In the genomic region with DNA sequence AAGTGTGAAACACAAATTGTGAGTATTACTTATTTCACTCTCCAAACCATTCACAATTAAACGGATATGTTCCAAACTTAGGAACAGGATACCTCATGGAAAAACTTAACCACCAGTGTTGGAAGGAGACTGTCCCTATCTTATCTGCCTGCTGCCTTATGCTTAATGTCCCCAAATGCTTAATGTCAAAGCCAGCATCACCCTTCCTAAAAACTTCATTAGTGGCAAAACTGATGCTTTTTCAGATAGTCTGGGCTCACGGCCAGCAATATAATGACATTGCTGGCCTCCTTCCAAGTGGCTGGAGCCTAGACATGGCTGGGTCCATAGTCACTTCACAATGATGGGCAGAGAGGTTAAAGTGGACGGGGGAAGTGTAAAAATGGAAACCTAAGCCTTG, we compare ENCODE assay signal across 9 mouse cellular contexts. TPM values are rescaled to one million over a fixed set of nuclear protein-coding genes. Genes with fewer than 3 reads are reported as not detected.
DNase-seq lines count a peak whose midpoint lies in the region; ATAC-seq lines count a peak whose summit lies in the region.
"Had no signal": no experiment of that assay in that cellular context is flagged by ENCODE, and none has a peak within 500 bp of the region (broad histone marks: within the 10 kb centered on the region; RNA-seq: fewer than 3 reads in every experiment).

No protein-coding gene starts in this region.

- peaks cover 8% of the 10 kb centered on the region; the same call in 1 of the 2 replicates for H3K4me1 ChIP-seq in heart, embryonic 11.5 days (ENCODE audit: control insufficient read depth, insufficient read depth, low read length)

- H3K4me2 ChIP-seq in heart, embryonic 11.5 days, result no peak overlapping the region
- H3K4me2 ChIP-seq: neural tube, embryonic 13.5 days had no signal

- no peaks in the 10 kb centered on the region for H3K27me3 ChIP-seq in heart, embryonic 11.5 days (ENCODE audit: control insufficient read depth, insufficient read depth, low read length)
- H3K27me3 ChIP-seq: neural tube, embryonic 13.5 days had no signal

- 23% methylated on average over 3 of the region's 3 CpGs for WGBS in heart, embryonic 11.5 days (ENCODE audit: insufficient replicate concordance)

- no peak overlapping the region for H3K9ac ChIP-seq in heart, embryonic 11.5 days (ENCODE audit: low read depth, low read length)
- H3K9ac ChIP-seq: neural tube, embryonic 13.5 days had no signal

- H3K27ac ChIP-seq in heart, embryonic 11.5 days (ENCODE audit: low read depth, low read length), result peak overlapping the region; percentile 85
- H3K27ac ChIP-seq: neural tube, embryonic 13.5 days had no signal

- peak; percentile 81 for ATAC-seq in heart, embryonic 11.5 days (replicated peaks; ENCODE audit: insufficient number of reproducible peaks, low FRiP score, low TSS enrichment)

- no peaks in the 10 kb centered on the region for H3K9me3 ChIP-seq in heart, embryonic 11.5 days (replicated peaks; ENCODE audit: control insufficient read depth, low read length)
- H3K9me3 ChIP-seq: neural tube, embryonic 13.5 days had no signal

- no peak overlapping the region for H3K4me3 ChIP-seq in heart, embryonic 11.5 days (ENCODE audit: low read depth, low read length)
- H3K4me3 ChIP-seq: neural tube, embryonic 13.5 days had no signal

- H3K36me3 ChIP-seq in heart, embryonic 11.5 days (ENCODE audit: control insufficient read depth, insufficient read depth, low read length), result no peaks in the 10 kb centered on the region

- DNase-seq in adrenal gland, adult (ENCODE audit: inconsistent age in 2 of 2, low spot score in 1 of 2), result peak; percentile 27 to 77
- no peak for DNase-seq in adrenal gland, adult 8-10 months
- DNase-seq in adrenal gland, postnatal 10 days, result peak; percentile 76
- peak; percentile 69 for DNase-seq in kidney, postnatal 14 days
- DNase-seq in B cell, adult 2 months, result no peak
- DNase-seq in thymus, postnatal 25 days, result no peak
- no peak for DNase-seq in left cerebral cortex, adult 18-20 months (ENCODE audit: low spot score in 2 of 2)

RNA-seq across cellular contexts. Expression of gene Nemp2, which starts 46.1 kb away (rescaled TPM):
- 1 to 10 TPM; 3.2 to 5.9 (median 4.9) TPM for total RNA-seq in adrenal gland, adult 8-10 months (2022)
- total RNA-seq in adrenal gland, postnatal 10 days (2021), result 1 to 10 TPM; 3.1 to 5.4 TPM
- 8.2 and 8.5 TPM in 2 replicates for polyA plus RNA-seq in heart, embryonic 11.5 days (2014; fragmentation: Nextera tagmentation; extraction: Ambion mirVana)
- total RNA-seq in left cerebral cortex, adult 18-20 months (2021), result 1 to 10 TPM; 3.5 to 3.9 TPM

RNA-seq across cellular contexts. Expression of gene Mfsd6, which starts 50.6 kb away (rescaled TPM):
- total RNA-seq in adrenal gland, adult 8-10 months (2022), result 10 to 100 TPM; 20.3 to 26.7 (median 23.4) TPM
- total RNA-seq in adrenal gland, postnatal 10 days (2021), result 10 to 100 TPM; 14.0 to 16.4 TPM
- polyA plus RNA-seq in heart, embryonic 11.5 days (2014; fragmentation: Nextera tagmentation; extraction: Ambion mirVana), result 2.3 and 4.8 TPM in 2 replicates
- 10 to 100 TPM; 83.3 to 84.2 TPM for total RNA-seq in left cerebral cortex, adult 18-20 months (2021)

Comparison
In these comparisons a context has a peak if more than half of its experiments do, and no peak if none do; other contexts are left out.
1. DNase-seq: peak in adrenal gland, adult (2 of 2), adrenal gland, postnatal 10 days (single experiment) and kidney, postnatal 14 days (single experiment); none in adrenal gland, adult 8-10 months (single experiment), B cell, adult 2 months (0 of 2), thymus, postnatal 25 days (single experiment) and left cerebral cortex, adult 18-20 months (0 of 2).